Mouse (Mus musculus) mouse embryonic stem cell (cell line): ENCODE data around the gene Fam227a.

Source experiments
- in situ Hi-C, 2 experiments: fragments of 300-500 bp; cut with MboI; formaldehyde crosslinking; loops; 1 replicate in 1 of 2; 3 replicates in 1 of 2; pipeline ENCODE4 v1.14.3; 2019 to 2020; ENCODE audit warnings: low sequenced_read_pairs in 2 of 2, low pct_unique_long_range_greater_than_20kb in 1 of 2, mixed read lengths in 1 of 2; ENCODE audit not compliant: unreplicated experiment in 1 of 2

The Fam227a gene

DNA sequence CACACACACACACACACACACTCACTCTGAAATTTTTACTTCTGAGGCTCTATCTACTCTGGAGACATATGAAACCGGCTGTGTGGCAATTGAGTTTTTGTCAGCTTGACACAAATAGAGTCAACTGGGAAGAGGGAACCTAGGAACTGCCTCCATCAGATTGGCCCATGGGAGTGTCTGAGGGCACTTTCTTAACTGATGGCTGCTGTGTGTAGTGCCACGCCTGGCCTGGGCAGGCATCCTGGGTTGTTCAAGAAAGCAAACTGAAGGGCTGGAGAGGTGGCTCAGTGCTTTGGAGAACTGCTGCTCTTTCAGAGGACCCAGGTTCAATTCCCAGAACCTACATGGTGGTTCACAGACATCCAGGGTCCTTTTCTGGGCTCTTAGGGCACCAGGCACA is 13.3 kb downstream of the Fam227a start:
- in situ Hi-C loops = loop anchor here in 1 of 2 experiments (10.0 to 25.0 kb wide), 2 partner anchors 161 to 408 kb away; partner anchors contain the start of genes Gm49486 and Pick1

- in situ Hi-C loops = loop anchor here in 1 of 2 experiments (10.0 to 25.0 kb wide), 2 partner anchors 156 to 404 kb away; partner anchors contain the start of genes Gm49486 and Pick1
These were observed 17.5 kb downstream of the Fam227a start for GRCm38 (mm10) chr15:79641135-79641817.

DNA sequence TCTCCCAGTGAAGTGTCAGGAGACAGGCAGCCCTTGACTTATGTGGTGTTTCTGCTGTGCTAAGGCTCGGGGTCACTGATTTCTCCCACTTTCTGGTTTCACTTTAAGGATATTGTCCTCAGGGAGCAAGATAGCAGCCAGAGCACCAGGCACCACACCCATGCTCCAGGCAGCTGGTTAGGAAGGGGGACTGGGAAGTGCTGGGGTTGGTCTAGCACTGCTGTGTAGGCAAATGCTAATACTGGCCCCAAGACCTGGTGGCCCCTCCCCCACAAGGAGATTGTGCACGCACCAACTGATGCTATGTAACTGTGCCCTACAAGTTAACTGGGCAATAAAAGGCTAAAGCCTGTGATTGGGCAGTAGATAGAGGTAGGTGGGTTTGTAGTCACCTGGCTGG is 28.3 kb downstream of the Fam227a start:
- in situ Hi-C loops = loop anchor here in 1 of 2 experiments (25.0 kb wide), 1 partner anchor 393 kb away; the partner anchor contains the start of genes Gm49486 and Pick1

- in situ Hi-C loops = no loop called here
These were observed 38.9 kb downstream of the Fam227a start for GRCm38 (mm10) chr15:79619770-79620414.

- in situ Hi-C loops = no loop called here
These were observed 40.3 kb downstream of the Fam227a start for GRCm38 (mm10) chr15:79618456-79618855.

DNA sequence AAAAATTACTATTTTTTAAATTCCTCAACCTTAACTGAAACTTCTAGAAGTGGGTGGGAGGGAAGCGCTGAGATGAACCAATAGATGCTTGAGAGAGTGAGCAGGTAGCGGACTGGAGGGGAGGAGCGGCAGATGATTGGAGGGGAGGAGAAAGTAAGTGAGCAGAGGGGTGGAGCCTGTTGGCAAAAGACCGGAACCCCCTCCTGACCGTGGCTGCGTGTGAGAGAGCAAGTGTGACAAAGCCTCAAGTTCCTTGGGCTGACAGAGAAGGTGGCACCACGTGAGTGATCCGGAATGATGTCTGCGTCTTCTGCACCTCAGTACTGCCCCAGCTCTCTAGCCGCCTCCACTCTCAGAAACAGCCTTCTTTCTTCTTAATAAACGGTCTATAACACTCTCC is 41.6 kb downstream of the Fam227a start:
- in situ Hi-C loops = no loop called here

- in situ Hi-C loops = no loop called here
These were observed 42.0 kb downstream of the Fam227a start for GRCm38 (mm10) chr15:79616729-79617128.

DNA sequence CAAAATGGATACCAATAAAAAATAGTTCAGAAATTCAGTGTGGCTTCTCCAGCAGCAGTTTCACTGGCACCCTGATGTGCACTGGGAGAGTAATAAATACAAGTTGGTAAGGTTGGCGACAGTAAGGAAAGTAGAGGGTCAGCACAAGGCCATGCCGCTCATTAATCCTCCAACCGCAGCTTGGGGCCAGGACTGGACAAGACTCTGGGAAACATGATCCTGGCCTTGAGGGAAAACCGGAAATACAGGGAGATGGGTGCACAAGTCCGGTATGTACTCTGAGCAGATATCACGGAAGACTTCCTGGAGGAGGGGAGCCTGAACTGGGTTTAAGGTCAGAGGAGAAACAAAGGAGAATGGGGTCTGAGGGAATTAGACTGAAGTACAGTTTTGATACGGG is 43.3 kb downstream of the Fam227a start:
- in situ Hi-C loops = no loop called here

GRCm38 (mm10) chr15:79609226-79609625 is 49.5 kb downstream of the Fam227a start:
- in situ Hi-C loops = no loop called here

GRCm38 (mm10) chr15:79608214-79608613 is 50.5 kb downstream of the Fam227a start:
- in situ Hi-C loops = no loop called here

- in situ Hi-C loops = no loop called here
These were observed 51.0 kb downstream of the Fam227a start for GRCm38 (mm10) chr15:79607757-79608156.

DNA sequence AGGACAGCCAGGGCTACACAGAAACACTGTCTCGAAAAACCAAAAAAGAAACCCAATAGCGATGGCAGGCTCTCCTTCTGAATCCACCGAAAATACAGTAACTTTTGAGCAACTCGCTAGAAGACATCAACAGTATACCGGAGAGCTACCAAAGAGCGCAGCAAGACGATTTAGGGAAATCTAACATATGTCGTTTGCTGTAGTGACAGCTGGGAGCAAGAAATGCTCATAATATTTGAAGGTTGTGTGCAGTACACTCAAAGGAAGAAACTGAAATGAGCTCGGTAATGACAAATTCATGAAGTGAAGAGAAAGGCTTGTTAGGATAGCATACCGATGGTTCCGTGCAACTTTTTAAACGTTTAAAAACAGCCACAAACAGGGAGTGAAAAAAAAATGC is 52.6 kb downstream of the Fam227a start:
- in situ Hi-C loops = no loop called here

- in situ Hi-C loops = no loop called here
These were observed 53.6 kb downstream of the Fam227a start, which contains the start of gene Dmc1 for GRCm38 (mm10) chr15:79604990-79605665. Dmc1 (minus strand) TSS chr15:79605109.

DNA sequence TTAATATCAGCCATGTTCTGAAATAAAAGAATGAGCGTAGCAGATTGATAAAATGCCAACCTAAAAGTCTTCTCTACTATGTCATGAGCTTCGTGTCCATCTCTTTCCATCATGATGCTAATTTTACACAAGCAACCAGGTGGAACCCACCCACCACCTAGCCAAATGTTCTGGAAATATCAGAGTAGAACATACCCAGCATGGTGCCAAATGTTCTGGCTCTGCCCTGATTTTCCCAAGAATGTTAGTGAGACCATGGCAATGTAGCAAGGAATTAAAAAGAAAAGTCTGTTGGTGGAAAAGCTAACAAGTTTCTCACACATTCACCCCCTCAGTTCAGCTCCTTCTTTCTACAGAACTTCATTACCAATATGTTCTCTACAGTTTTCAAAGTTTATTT is 58.6 kb downstream of the Fam227a start:
- in situ Hi-C loops = no loop called here

DNA sequence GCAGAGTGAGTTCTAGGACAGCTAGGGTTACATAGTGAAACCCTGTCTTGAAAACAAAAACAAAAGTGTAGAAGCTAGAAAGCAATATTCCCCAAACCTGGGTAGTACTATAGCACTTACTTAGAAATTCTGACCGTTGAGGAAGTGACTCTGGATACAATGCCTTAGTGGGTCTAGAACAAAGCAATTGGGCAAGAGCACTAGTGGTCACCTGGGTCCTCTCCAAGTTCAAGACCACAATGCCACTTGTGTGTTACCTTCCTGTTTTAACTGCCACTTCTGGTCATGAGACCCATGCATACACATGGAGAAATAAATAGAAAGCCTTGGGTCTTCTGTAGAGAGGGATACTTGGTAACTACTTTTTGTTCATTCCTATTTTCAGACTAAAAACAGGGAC is 60.0 kb downstream of the Fam227a start:
- in situ Hi-C loops = no loop called here

GRCm38 (mm10) chr15:79581581-79581980 is 77.2 kb downstream of the Fam227a start:
- in situ Hi-C loops = no loop called here

DNA sequence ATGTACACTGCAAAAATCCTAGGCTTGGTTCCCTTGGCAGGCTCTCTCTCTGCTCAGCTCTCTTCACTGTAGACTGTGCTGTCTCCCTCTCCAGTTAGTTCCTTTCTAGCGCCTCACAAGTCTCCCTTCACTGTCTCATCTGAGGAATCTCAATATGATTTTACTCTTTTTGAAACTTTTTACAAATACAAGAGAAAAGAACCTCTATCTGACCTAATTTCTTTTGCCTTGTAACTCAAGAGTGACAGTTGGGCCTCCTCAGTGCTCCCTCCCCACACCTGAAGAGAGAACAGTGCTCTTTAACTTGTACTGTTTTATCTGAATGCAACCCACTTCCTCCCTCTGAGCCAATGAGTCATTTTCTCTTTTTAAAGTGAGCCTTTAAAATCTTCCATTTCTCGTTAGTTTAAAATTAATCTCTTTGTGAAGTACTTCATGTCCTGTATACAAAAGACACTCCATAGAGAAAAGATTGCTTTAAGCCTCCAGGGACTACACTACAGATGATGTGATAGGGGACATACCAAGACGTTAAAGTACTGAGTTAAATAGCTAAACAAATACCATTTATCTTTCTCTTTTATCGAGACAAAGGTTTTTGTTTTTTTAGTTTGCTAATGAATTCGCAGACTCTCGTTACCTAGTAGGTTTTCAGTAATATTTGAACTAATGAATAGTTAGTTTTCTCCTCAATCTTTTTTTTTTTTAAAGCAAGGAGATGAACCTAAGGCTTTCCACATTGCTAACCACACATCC is 80.9 kb downstream of the Fam227a start:
- in situ Hi-C loops = no loop called here

DNA sequence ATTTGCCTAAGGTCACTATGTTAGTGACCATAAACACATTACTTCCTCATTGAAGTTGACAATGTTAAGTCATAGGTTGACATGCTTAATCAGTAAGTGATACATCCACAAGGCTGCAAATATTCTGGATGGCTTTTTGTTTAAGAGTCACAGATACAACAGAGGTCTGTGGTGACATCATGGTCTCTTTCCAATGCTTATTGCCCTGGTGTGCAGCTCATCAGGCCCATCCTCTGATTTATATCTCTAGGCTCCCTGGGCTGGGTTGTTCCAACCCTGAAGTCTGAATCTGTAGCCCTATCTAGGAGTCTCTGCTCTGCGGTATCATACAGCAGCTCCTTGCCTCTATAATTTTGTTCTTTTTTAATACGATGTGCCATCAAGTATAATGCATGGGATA is 81.8 kb downstream of the Fam227a start:
- in situ Hi-C loops = no loop called here
